ENCODE assay signal across 13 mouse cellular contexts in the genomic region with DNA sequence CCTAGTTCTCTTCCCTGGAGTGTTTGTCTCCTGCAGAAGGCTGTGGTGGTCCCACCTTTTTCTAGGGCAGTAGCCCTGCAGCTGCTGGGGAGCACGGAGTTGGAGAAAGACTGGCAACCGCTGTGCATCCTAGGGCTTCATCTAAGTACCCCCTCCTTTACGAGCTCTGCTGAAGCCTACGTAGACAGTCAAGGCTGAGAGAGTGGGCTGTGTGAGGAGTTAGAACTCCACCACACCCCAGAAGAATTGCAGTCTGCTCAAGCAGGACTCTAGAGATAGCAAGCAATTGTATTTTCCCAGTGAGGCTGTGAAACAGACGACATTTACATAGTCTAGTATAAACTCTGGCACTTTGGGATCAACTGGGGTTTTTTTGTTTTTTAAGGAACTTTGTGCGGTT.
"Had no signal": no experiment of that assay in that cellular context is flagged by ENCODE, and none has a peak within 500 bp of the region (broad histone marks: within the 10 kb centered on the region; RNA-seq: fewer than 3 reads in every experiment).

No protein-coding gene starts in this region.

- DNase-seq: gastrocnemius, adult 2 months; gastrocnemius, postnatal 10 days; gastrocnemius, postnatal 25 days; heart, adult 2 months; heart, postnatal 14 days; heart, postnatal 36 days; kidney, adult 18-20 months; kidney, adult 8-10 months; kidney, postnatal 10 days; kidney, postnatal 25 days; kidney, postnatal 4 days; liver; liver, embryonic 13.5 days had no signal
